Mouse (Mus musculus) ES-E14 (cell line): ENCODE measurements around the gene Fam222b. TPM values are rescaled to one million over a fixed set of nuclear protein-coding genes. Genes with fewer than 3 reads are reported as not detected.

ENCODE experiments used
- DNase-seq: peaks from one replicate; pipeline ENCODE4 v3.0.0-alpha.2; 2013; ENCODE audit warnings: low read depth, low spot score
- H3K27ac ChIP-seq: 2 replicates; pipeline ENCODE4 v1.5.1; 2012; ENCODE audit warnings: low read depth, mild to moderate bottlenecking, low read length, moderate library complexity, mixed read lengths; ENCODE audit not compliant: poor library complexity, insufficient read depth, severe bottlenecking
- H3K36me3 ChIP-seq: 2 replicates; pipeline ENCODE4 v1.6.1; 2012; ENCODE audit warnings: mild to moderate bottlenecking, low read length, moderate library complexity, mixed read lengths; ENCODE audit not compliant: control insufficient read depth, poor library complexity, insufficient read depth, severe bottlenecking
- H3K4me1 ChIP-seq, 2 experiments: fragments of 150-350 bp in 1 of 2; sonication (generic) in 1 of 2; 2 replicates each; pipeline ENCODE4 v1.6.1; 2012; ENCODE audit warnings: low read length in 2 of 2, mild to moderate bottlenecking in 1 of 2, mixed read lengths in 1 of 2; ENCODE audit not compliant: control insufficient read depth in 2 of 2, insufficient read depth in 2 of 2, poor library complexity in 1 of 2
- H3K4me3 ChIP-seq, 2 experiments: fragments of 150-350 bp in 1 of 2; sonication (generic) in 1 of 2; 2 replicates each; pipeline ENCODE4 v1.5.1; 2012; ENCODE audit warnings: low read length in 2 of 2, low read depth in 1 of 2, mild to moderate bottlenecking in 1 of 2, mixed read lengths in 1 of 2; ENCODE audit not compliant: insufficient read depth in 1 of 2, poor library complexity in 1 of 2, severe bottlenecking in 1 of 2
- H3K9ac ChIP-seq: 2 replicates; pipeline ENCODE4 v1.6.1; 2012; ENCODE audit warnings: low read depth, mild to moderate bottlenecking, low read length, mixed read lengths; ENCODE audit not compliant: poor library complexity, insufficient read depth, severe bottlenecking
- H3K9me3 ChIP-seq: fragments of 150-350 bp; sonication (generic); 2 replicates; pipeline ENCODE4 v1.6.1; 2012; ENCODE audit warnings: low read depth, mild to moderate bottlenecking, low read length; ENCODE audit not compliant: control insufficient read depth, insufficient read depth
- CHD2 ChIP-seq: IDR thresholded peaks from 2 replicates; pipeline ENCODE4 v1.6.1; 2014; ENCODE audit warnings: mild to moderate bottlenecking, low read depth, low read length, inconsistent platforms
- HCFC1 ChIP-seq: IDR thresholded peaks from 2 replicates; pipeline ENCODE4 v1.6.1; 2012; ENCODE audit warnings: low read length, inconsistent platforms, borderline replicate concordance; ENCODE audit not compliant: insufficient read depth
- MAFK ChIP-seq: IDR thresholded peaks from 2 replicates; pipeline ENCODE4 v1.6.1; 2014; ENCODE audit warnings: mild to moderate bottlenecking, low read depth, low read length, inconsistent platforms; ENCODE audit not compliant: insufficient read depth
- ZC3H11A ChIP-seq: IDR thresholded peaks from 2 replicates; pipeline ENCODE4 v1.6.1; 2012; ENCODE audit warnings: low read depth, mild to moderate bottlenecking, inconsistent platforms, low read length, borderline replicate concordance
- ZNF384 ChIP-seq: IDR thresholded peaks from 2 replicates; pipeline ENCODE4 v1.6.1; 2012; ENCODE audit warnings: low read depth, low read length, inconsistent platforms
- in situ Hi-C, 2 experiments: fragments of 600-800 bp; cut with MboI; formaldehyde crosslinking; loops; one replicate each; pipeline ENCODE4 v1.15.1; 2025; ENCODE audit warnings: low sequenced_read_pairs in 2 of 2, inconsistent platforms in 1 of 2; ENCODE audit not compliant: unreplicated experiment in 2 of 2
- total RNA-seq: library from RNA; depleted of rRNA; stranded (reverse); fragments of 300-350 nt; gene quantifications from 2 replicates; pipeline ENCODE4 v1.2.3, GENCODE M21; 2012

Gene Fam222b
- total RNA-seq, 1 experiment = 11.7 TPM

- 0 out of 4 replicates have a peak, but pooled peaks cover 0 to 3% of the 10 kb centered on the region in 2 experiments for H3K4me1 ChIP-seq
- H3K27ac ChIP-seq = no peak overlapping the region
- no peak overlapping the region for H3K9ac ChIP-seq
- TF ChIP-seq ZC3H11A (no peak), HCFC1 (no peak), CHD2 (no peak), ZNF384 (no peak), MAFK (no peak)
- in situ Hi-C loops = no loop called here
- H3K4me3 ChIP-seq = no peak overlapping the region
- no peak for DNase-seq
- peaks cover 6% of the 10 kb centered on the region; the same call in 1 of the 2 replicates for H3K36me3 ChIP-seq
- H3K9me3 ChIP-seq = no peaks in the 10 kb centered on the region
Measured at GRCm38 (mm10) chr11:78102958-78103747, 8.7 kb downstream of the Fam222b start.

GRCm38 (mm10) chr11:78104501-78104900 is 10.0 kb downstream of the Fam222b start:
- no peak overlapping the region for H3K27ac ChIP-seq
- no peaks in the 10 kb centered on the region for H3K9me3 ChIP-seq
- TF ChIP-seq ZNF384 = no peak
- TF ChIP-seq CHD2 = no peak
- TF ChIP-seq HCFC1 = no peak
- TF ChIP-seq ZC3H11A = no peak
- no peak for TF ChIP-seq MAFK
- DNase-seq = no peak
- H3K4me3 ChIP-seq = no peak overlapping the region
- H3K9ac ChIP-seq = no peak overlapping the region
- in situ Hi-C loops = no loop called here
- 0 out of 4 replicates have a peak, but pooled peaks cover 0 to 5% of the 10 kb centered on the region in 2 experiments for H3K4me1 ChIP-seq
- H3K36me3 ChIP-seq = peaks cover 6% of the 10 kb centered on the region; the same call in 1 of the 2 replicates

- peaks cover 0 to 5% of the 10 kb centered on the region in 2 experiments; a peak in 1 of 4 replicates for H3K4me1 ChIP-seq
- H3K36me3 ChIP-seq = no peaks in the 10 kb centered on the region
- no peaks in the 10 kb centered on the region for H3K9me3 ChIP-seq
- TF ChIP-seq MAFK = no peak
- TF ChIP-seq ZC3H11A = no peak
- no peak for TF ChIP-seq HCFC1
- TF ChIP-seq ZNF384 = no peak
- no peak for TF ChIP-seq CHD2
- in situ Hi-C loops = no loop called here
- H3K9ac ChIP-seq = no peak overlapping the region
- H3K27ac ChIP-seq = no peak overlapping the region
- H3K4me3 ChIP-seq = no peak overlapping the region
- DNase-seq = no peak
Measured at GRCm38 (mm10) chr11:78113616-78114015, 19.2 kb downstream of the Fam222b start.

GRCm38 (mm10) chr11:78114676-78115366 is 20.4 kb downstream of the Fam222b start:
- Histone ChIP-seq H3K4me1 (peaks cover 0 to 3% of the 10 kb centered on the region in 2 experiments; a peak in 2 of 4 replicates), H3K9me3 (no peaks in the 10 kb centered on the region), H3K9ac (peak overlapping the region; percentile 72), H3K4me3 (peak overlapping the region; percentile 70 to 73), H3K36me3 (no peaks in the 10 kb centered on the region), H3K27ac (no peak overlapping the region; the same call in 1 of the 2 replicates)
- DNase-seq = no peak
- in situ Hi-C loops = no loop called here
- TF ChIP-seq ZNF384 = no peak
- no peak for TF ChIP-seq ZC3H11A
- TF ChIP-seq CHD2 = no peak
- TF ChIP-seq MAFK = no peak
- TF ChIP-seq HCFC1 = no peak
